Mouse (Mus musculus): ENCODE measurements around the gene Gzmf. TPM values are rescaled to one million over a fixed set of nuclear protein-coding genes. Genes with fewer than 3 reads are reported as not detected.
A peak's percentile ranks its signal among the peaks of the same experiment; 100 is the strongest.
"Not testable (repeated sequence)": the region's sequence is repeated elsewhere in the genome, so short reads cannot be mapped to it uniquely, and the experiment has no call there.

Gzmf gene
- total RNA-seq (2021) = not detected
- long read RNA-seq, experiment 1 = 0 reads
- long read RNA-seq, experiment 2 = 0 reads

DNA sequence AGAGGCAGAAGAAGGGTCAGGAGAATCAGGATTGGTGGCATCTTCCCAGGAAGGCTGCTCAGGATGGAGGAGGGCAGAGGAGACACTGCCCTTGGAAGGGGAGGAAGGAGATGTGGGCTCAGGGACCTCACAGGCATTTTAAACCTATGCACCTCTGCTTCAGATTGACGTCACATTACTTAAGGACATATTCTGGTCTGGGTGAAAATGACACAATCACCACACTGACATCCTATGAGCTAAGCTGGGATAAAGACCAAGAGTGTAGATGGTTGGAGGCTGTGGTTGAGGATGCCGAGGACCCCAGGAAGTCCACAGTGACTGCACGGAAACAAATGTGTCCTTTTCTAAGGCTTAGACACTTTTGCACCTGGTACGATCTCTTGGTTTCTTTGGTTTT lies at the start of gene Gzmf:
Gene Gzmf (minus strand): TSS at position 101 of the 400 bp plus-strand sequence.
- no peak for DNase-seq
- intact Hi-C loops (cut with DNase I; ENCODE audit: low total_unique reads) = no loop called here

DNA sequence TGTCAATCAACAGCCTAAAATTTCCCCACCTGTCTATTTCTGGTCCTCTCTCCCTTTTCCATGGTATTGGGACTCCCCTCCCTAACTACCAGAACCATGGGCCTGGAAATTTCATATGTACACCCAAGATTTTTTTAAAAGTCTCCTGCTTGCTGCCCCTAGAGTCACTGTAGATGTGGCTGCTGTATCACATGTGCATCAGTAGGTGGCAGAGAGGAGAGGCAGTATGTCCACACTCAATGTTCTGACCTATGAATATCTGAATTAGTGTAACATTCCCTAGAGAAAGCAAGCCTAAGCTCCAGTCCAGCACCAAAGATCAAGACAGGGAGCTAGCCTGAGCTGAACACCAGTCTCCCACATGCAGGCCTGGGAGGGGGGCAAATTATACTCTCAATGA lies 29.2 kb upstream of the Gzmf start:
- no peak for DNase-seq
- intact Hi-C loops (cut with DNase I; ENCODE audit: low total_unique reads) = no loop called here

DNA sequence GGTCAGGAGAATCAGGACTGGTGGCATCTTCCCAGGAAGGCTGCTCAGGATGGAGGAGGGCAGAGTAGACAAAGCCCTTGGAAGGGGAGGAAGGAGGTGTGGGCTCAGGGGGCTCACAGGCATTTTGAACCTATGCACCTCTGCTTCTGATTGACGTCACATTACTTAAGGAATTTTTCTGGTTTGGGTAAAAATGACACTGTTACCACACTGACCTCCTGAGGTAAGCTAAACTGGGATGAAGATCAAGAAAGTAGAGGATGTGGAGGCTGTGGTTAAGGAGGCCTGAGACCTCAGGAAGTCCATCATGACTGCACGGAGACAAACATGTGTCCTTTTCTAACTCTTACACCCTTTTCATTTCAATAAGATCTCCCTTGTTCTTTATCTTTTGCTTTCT lies 23.3 kb upstream of the Gzmf start, which contains the start of gene Gzmc:
Gene Gzmc (minus strand): TSS at position 101 of the 400 bp plus-strand sequence.
- intact Hi-C loops (cut with DNase I; ENCODE audit: low total_unique reads) = no loop called here
- DNase-seq = no peak

DNA sequence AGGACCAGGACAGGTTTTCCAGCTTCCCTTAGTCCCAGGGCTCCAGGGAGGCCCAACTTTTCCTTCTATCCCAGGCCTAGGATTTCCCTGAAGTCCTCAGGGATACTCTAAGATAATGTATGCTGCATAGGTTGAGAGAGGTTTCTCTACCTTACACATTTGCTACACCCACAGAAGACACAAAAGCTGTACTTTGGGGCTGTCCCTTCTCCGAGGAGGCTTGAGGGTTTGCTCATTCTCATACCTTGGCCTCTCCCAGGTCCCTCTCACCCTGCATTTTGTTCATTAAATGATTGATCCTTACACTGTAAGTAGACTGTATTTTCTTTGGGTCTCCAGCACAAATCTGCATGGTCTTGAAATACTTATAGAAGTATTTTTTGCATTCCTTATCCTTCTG lies 5.6 kb downstream of the Gzmf start:
- intact Hi-C loops (cut with DNase I; ENCODE audit: low total_unique reads) = loop anchor here (10.0 kb wide), 1 partner anchor 99 kb away; no protein-coding TSS in a partner anchor
- no peak for DNase-seq

DNA sequence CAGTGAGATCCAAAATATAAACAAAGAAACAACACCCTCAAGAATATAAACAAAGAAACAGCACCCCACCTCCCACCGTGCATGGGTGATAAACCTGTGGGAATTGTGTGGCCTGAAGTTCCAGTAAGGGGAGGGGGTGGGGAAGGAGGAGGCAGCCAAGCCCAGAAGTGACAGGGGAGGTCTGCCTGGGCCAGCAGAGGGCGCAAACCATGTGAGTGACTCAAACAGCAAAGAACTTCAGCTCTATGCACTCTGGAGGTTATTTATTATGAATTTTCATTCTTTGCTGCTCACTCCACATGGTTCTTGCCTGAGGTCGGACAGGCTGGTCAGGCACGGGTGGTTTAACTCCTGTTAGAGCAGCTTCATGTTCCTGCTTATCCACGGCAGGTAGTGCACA lies 6.2 kb downstream of the Gzmf start:
- not testable (repeated sequence) for DNase-seq
- intact Hi-C loops (cut with DNase I; ENCODE audit: low total_unique reads) = loop anchor here (10.0 kb wide), 1 partner anchor 100 kb away; no protein-coding TSS in a partner anchor

DNA sequence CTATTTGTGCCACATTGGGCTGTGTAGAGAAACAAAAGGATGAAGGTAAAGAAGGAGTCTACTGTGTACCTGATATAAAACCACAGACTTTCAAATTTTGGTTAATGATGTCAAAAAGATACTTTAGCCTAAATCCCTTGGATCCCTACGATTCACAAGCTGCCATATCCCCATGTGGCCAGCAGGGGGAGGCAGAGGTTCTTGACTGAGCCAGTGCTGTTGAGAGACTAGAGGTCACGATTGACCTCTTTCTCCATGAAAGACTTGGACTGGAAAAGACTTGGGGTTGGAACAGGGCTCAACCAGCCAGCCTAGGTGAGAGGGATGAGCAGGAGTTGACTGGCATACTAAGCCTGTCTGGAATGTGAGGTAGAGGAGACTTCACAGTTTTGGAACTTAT lies 7.2 kb downstream of the Gzmf start:
- intact Hi-C loops (cut with DNase I; ENCODE audit: low total_unique reads) = loop anchor here (10.0 kb wide), 1 partner anchor 101 kb away; no protein-coding TSS in a partner anchor
- DNase-seq = peak; percentile 55

DNA sequence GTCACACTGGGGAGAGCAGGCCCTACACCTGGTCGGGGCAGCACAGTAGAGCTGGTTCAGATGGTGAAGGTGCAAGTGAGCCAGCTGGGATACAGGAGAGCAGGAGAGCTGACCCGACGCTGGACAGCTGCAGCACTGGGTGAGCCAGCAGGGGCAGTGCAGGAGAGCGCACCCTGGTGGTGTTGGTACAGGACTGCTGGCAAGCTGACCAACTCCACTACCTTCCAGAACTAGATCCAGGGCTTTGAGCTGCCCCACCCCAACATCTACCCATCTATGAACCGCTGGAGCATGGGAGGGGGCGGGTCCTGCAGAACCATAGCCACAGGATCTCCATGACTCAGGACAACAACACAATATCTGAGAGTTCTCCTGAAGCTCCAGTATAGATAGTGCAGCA lies 24.3 kb downstream of the Gzmf start:
- intact Hi-C loops (cut with DNase I; ENCODE audit: low total_unique reads) = no loop called here
- no peak for DNase-seq

DNA sequence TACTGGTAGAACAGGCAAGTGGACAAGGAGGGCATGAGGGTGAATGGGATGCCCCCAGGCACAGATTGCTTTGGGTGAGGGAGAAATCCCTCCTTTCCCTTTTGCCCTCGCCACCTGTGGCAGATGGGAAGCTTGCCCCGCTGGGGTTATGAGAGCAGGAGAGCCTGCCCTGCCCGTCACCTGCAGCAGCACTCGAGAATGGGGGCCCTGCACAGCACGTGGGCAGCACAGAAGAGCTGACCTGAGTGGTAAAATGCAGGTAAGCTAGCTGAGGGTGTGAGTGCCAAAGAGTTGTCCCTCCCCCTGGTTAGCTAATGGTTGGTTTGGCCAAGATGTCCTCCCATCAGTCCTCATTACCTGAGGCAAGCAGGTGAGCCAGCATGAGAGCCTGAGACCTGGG lies 24.7 kb downstream of the Gzmf start:
- intact Hi-C loops (cut with DNase I; ENCODE audit: low total_unique reads) = no loop called here
- no peak for DNase-seq

DNA sequence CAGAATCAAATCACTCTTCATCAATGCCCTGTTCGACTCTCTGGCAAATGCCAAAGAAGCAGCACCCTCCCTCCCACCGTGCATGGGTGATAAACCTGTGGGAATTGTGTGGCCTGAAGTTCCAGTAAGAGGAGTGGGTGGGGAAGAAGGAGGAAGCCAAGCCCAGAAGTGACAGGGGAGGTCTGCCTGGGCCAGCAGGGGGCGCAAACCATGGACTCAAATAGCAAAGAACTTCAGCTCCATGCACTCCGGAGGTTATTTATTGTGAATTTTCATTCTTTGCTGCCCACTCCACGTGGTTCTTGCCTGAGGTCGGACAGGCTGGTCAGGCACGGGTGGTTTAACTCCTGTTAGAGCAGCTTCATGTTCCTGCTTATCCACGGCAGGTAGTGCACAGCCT lies 33.6 kb downstream of the Gzmf start:
- intact Hi-C loops (cut with DNase I; ENCODE audit: low total_unique reads) = not testable (repeated sequence)
- peak; percentile 33 for DNase-seq

DNA sequence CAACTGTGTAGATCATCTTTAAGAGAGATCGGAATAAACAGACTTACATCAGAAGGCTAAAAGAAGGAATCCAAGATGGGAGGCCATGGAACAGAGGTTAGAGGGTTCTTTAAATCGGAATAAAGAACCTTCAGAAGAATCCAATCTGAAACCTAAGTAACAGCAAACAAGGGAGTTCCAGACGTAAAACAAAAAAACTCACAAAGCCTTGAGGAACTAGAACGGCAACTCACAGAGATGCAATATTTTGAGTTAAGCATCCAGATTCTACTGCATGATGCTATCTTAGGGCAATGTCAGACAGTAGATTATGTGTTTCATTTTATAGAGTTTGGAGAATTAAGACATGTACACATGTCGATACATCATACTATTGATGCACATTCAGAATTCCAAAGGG lies 36.7 kb downstream of the Gzmf start, which contains the start of gene Gzmn:
Gene Gzmn (minus strand): TSS at position 101 of the 400 bp plus-strand sequence.
- DNase-seq = no peak
- intact Hi-C loops (cut with DNase I; ENCODE audit: low total_unique reads) = no loop called here

DNA sequence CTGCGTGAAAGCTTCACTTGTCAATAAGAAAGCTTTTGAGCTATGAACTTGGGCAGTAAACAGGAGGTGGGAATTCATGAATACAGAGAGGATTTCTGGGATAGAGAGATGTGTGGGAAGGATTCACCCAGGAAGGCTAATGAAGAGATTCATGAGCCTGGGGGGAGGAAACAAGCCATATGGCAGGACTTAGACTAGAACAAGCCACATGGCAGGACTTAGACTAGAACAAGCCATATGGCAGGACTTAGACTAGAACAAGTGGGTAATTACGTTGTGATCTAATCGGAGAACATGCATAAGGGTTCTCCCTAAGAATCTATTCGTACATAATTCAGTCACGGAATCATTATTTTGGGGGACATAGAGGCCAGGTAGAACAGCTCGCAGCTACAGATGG lies 37.8 kb downstream of the Gzmf start:
- no peak for DNase-seq
- intact Hi-C loops (cut with DNase I; ENCODE audit: low total_unique reads) = no loop called here

DNA sequence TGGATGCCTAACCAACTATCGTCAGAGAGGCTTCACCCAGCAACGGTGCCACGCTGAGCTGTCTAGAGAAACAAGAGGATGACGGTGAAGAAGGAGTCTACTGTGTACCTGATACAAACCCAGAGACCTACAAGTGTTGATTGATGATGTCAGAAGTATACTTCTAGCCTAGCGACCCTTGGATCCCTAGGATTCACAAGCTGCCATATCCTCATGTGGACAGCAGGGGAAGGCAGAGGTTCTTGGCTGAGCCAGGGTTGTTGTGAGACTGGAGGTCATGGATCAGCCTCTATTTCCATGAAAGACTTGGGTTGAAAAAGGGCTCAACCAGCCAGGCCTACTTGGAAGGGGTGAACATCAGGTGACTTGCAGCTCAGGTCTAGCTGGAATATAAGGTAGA lies 38.5 kb downstream of the Gzmf start:
- intact Hi-C loops (cut with DNase I; ENCODE audit: low total_unique reads) = no loop called here
- DNase-seq = no peak

DNA sequence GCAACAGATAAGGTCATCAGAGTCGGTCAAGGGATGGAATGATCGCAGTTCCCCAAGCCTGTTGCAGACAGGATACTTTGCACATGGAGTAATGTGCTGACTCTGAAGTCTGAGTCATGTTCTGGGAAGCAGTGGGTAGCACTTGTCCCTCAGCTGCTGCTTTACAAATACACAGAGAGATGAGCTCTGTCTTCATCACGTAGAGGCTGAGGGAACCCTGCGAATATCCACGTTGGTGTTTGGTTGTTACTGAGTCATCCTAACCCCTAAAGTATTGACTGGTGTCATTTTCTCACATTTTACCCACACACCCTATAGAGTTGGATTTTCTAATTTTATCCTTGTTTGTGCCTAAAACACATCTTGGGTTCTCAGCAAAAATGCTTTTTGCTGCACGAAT lies 43.2 kb downstream of the Gzmf start:
- DNase-seq = no peak
- intact Hi-C loops (cut with DNase I; ENCODE audit: low total_unique reads) = no loop called here

DNA sequence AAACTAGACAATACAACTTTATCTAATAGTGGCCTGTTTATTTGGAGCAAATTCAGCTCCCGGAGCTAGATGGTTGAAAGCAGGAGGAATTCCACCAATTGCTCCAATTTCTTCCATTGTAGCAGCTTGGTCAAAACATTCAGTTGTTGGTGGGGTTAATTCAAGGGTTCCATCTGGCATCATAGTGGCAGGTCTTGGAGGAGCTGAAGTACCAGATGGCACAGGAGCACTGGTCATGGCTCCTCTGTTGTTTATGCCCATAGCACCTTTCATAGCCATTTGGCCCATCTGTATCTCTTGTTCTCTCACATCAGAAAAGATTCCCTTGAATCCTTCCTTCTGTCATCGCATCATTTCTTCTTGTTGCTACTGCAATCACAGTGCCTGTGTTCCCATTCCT lies 49.1 kb downstream of the Gzmf start:
- intact Hi-C loops (cut with DNase I; ENCODE audit: low total_unique reads) = no loop called here
- no peak for DNase-seq

DNA sequence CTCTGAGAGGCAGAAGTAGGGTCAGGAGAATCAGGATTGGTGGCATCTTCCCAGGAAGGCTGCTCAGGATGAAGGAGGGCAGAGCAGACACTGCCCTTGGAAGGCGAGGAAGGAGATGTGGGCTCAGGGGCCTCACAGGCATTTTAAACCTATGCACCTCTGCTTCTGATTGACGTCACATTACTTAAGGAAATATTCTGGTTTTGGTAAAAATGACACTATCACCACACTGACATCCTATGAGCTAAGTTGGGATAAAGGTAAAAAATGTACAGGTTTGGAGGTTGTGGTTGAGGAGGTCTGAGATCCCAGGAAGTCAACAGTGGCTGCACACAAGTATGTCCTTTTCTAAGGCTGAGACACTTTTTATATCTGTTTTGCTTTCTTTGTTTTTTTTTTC lies 51.7 kb downstream of the Gzmf start, which contains the start of gene Gzmg:
Gene Gzmg (minus strand): TSS at position 101 of the 400 bp plus-strand sequence.
- intact Hi-C loops (cut with DNase I; ENCODE audit: low total_unique reads); DNase-seq: not testable (repeated sequence)

DNA sequence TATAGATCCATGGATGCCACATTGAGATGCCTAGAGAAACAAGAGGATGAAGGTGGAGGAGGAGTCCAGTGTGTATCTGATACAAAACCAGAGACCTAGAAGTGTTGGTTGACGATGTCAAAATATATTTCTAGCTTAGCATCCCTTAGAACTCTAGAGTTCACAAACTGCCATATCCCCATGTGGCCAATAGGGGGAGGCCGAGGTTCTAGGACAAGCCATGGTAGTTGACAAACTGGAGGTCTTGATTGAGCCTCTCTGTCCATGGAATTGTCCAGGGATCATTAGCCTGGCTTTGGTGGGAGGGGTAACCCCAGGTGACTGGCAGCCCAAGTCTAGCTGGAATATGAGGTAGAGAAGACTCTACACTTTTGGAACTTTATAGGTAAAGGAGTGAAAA lies 55.9 kb downstream of the Gzmf start:
- intact Hi-C loops (cut with DNase I; ENCODE audit: low total_unique reads) = no loop called here
- no peak for DNase-seq

Other genes with a start within 250 kb of the Gzmf start
- gene Mcpt1, start 193.4 kb downstream of the Gzmf start, total RNA-seq (2021) = not detected
- gene Mcpt9, start 180.9 kb downstream of the Gzmf start, total RNA-seq (2021) = not detected
- gene Mcpt2, start 169.4 kb downstream of the Gzmf start, total RNA-seq (2021) = not detected
- 1 to 10 TPM; 4.4 to 7.0 TPM for gene Mcpt4, start 149.1 kb downstream of the Gzmf start, total RNA-seq (2021)
- not detected for gene Mcpt8, start 126.1 kb downstream of the Gzmf start, total RNA-seq (2021)
- gene Ctsg, start 108.8 kb downstream of the Gzmf start, total RNA-seq (2021) = not detected
- not detected for gene Gzme, start 90.8 kb downstream of the Gzmf start, total RNA-seq (2021)
- not detected for gene Gzmd, start 78.8 kb downstream of the Gzmf start, total RNA-seq (2021)
- gene Gzmg, start 51.8 kb downstream of the Gzmf start, total RNA-seq (2021) = not detected
- gene Gzmn, start 36.8 kb downstream of the Gzmf start, total RNA-seq (2021) = not detected
- not detected for gene Gzmc, start 23.2 kb upstream of the Gzmf start, total RNA-seq (2021)
- not detected for gene Gzmb, start 50.8 kb upstream of the Gzmf start, total RNA-seq (2021)
- not detected for gene Atp12a, start 153.7 kb upstream of the Gzmf start, total RNA-seq (2021)
- gene Rnf17, start 191.2 kb upstream of the Gzmf start, total RNA-seq (2021) = not detected

All from gastrocnemius, postnatal 14 days (tissue).